Mouse (Mus musculus) myocyte (in vitro differentiated cells): Measurements from ENCODE around the gene Gatad2a. TPM values are rescaled to one million over a fixed set of nuclear protein-coding genes. Genes with fewer than 3 reads are reported as not detected.

Experiments
- H3K27me3 ChIP-seq: one replicate; pipeline ENCODE4 v1.6.1; 2011; ENCODE audit not compliant: control insufficient read depth, insufficient read depth, insufficient read length
- H3K36me3 ChIP-seq: one replicate; pipeline ENCODE4 v1.6.1; 2011; ENCODE audit not compliant: control insufficient read depth, insufficient read depth
- H3K4me2 ChIP-seq: one replicate; pipeline ENCODE4 v1.6.1; 2011; ENCODE audit warnings: low read depth, control low read depth
- H3K4me3 ChIP-seq: one replicate; pipeline ENCODE4 v1.5.1; 2011; ENCODE audit warnings: mild to moderate bottlenecking, control low read depth, moderate library complexity
- H3K79me2 ChIP-seq: one replicate; pipeline ENCODE4 v1.6.1; 2011; ENCODE audit not compliant: control insufficient read depth, insufficient read depth
- H3ac ChIP-seq: one replicate; pipeline ENCODE4 v1.6.1; 2011; ENCODE audit not compliant: control insufficient read depth, insufficient read length
- CEBPB ChIP-seq: IDR thresholded peaks from 2 replicates; pipeline ENCODE4 v1.6.1; 2011; ENCODE audit warnings: mild to moderate bottlenecking, moderate library complexity; ENCODE audit not compliant: poor library complexity, insufficient read depth, severe bottlenecking
- E2F4 ChIP-seq: IDR thresholded peaks from one replicate; pipeline ENCODE4 v1.6.1; 2011; ENCODE audit warnings: mild to moderate bottlenecking, control low read depth, moderate library complexity; ENCODE audit not compliant: insufficient read depth
- MAX ChIP-seq: IDR thresholded peaks from one replicate; pipeline ENCODE4 v1.6.1; 2011; ENCODE audit warnings: low read depth, mild to moderate bottlenecking, control low read depth
- MYOD1 ChIP-seq, 3 experiments: IDR thresholded peaks; one replicate each; pipeline ENCODE4 v1.6.1; 2011; ENCODE audit warnings: control low read depth in 2 of 3, low read depth in 2 of 3, mild to moderate bottlenecking in 2 of 3, moderate library complexity in 1 of 3; ENCODE audit not compliant: insufficient read length in 2 of 3, control insufficient read depth in 1 of 3
- MYOG ChIP-seq, 3 experiments: IDR thresholded peaks; one replicate each; pipeline ENCODE4 v1.6.1; 2011; ENCODE audit warnings: control low read depth in 2 of 3, low read depth in 2 of 3, mild to moderate bottlenecking in 2 of 3; ENCODE audit not compliant: insufficient read length in 2 of 3, control insufficient read depth in 1 of 3, insufficient read depth in 1 of 3
- POLR2A ChIP-seq: IDR thresholded peaks from one replicate; pipeline ENCODE4 v1.6.1; 2011; ENCODE audit warnings: low read depth, mild to moderate bottlenecking, control low read depth, moderate library complexity; ENCODE audit not compliant: insufficient read length
- POLR2AphosphoS2 ChIP-seq: IDR thresholded peaks from one replicate; pipeline ENCODE4 v1.6.1; 2011; ENCODE audit warnings: low read depth, control low read depth; ENCODE audit not compliant: insufficient read length
- REST ChIP-seq: IDR thresholded peaks from one replicate; pipeline ENCODE4 v1.6.1; 2011; ENCODE audit warnings: mild to moderate bottlenecking, control low read depth, moderate library complexity; ENCODE audit not compliant: insufficient read depth, insufficient read length
- SRF ChIP-seq: IDR thresholded peaks from one replicate; pipeline ENCODE4 v1.6.1; 2011; ENCODE audit warnings: low read depth; ENCODE audit not compliant: control insufficient read depth, insufficient read length
- TCF12 ChIP-seq: IDR thresholded peaks from one replicate; pipeline ENCODE4 v1.6.1; 2011; ENCODE audit warnings: mild to moderate bottlenecking, control low read depth; ENCODE audit not compliant: poor library complexity, insufficient read depth, severe bottlenecking
- TCF3 ChIP-seq: IDR thresholded peaks from one replicate; pipeline ENCODE4 v1.6.1; 2011; ENCODE audit warnings: low read depth, control low read depth; ENCODE audit not compliant: insufficient read length
- USF1 ChIP-seq: IDR thresholded peaks from one replicate; pipeline ENCODE4 v1.6.1; 2011; ENCODE audit warnings: low read depth, mild to moderate bottlenecking, control low read depth, moderate library complexity
- polyA plus RNA-seq: library from polyadenylated mRNA; unstranded; fragments of >200 nt; fragmentation: generic; extraction: Trizol; gene quantifications from one replicate; pipeline ENCODE4 v1.2.1, GENCODE M21; 2012; ENCODE audit warnings: missing spikeins

Gene Gatad2a
- polyA plus RNA-seq, 1 experiment = 46.7 TPM

- H3K4me3 ChIP-seq = no peak overlapping the region
- H3K79me2 ChIP-seq = peaks cover 92% of the 10 kb centered on the region
- H3K27me3 ChIP-seq = no peaks in the 10 kb centered on the region
- no peaks in the 10 kb centered on the region for H3K36me3 ChIP-seq
- H3ac ChIP-seq = no peak overlapping the region
- no peak overlapping the region for H3K4me2 ChIP-seq
- TF ChIP-seq POLR2AphosphoS2 = no peak
- no peak for TF ChIP-seq MYOD1 (IDR thresholded peaks at IDR 0.05; ENCODE audit: control insufficient read depth in 1 of 3, insufficient read length in 2 of 3, low read depth in 2 of 3)
- no peak for TF ChIP-seq CEBPB
- TF ChIP-seq MAX = no peak
- TF ChIP-seq SRF = no peak
- TF ChIP-seq MYOG (IDR thresholded peaks at IDR 0.05; ENCODE audit: control insufficient read depth in 1 of 3, insufficient read depth in 1 of 3, insufficient read length in 2 of 3, low read depth in 2 of 3) = no peak
- TF ChIP-seq USF1 = no peak
- TF ChIP-seq E2F4 = no peak
These were observed 41.8 kb upstream of the Gatad2a start for GRCm38 (mm10) chr8:70037994-70038393.

- Histone ChIP-seq H3ac (no peak overlapping the region), H3K4me2 (no peak overlapping the region), H3K79me2 (peaks cover 22% of the 10 kb centered on the region), H3K36me3 (peaks cover 25% of the 10 kb centered on the region), H3K27me3 (no peaks in the 10 kb centered on the region), H3K4me3 (no peak overlapping the region)
- no peak for TF ChIP-seq MAX
- TF ChIP-seq POLR2A = no peak
- TF ChIP-seq E2F4 = no peak
- TF ChIP-seq MYOD1 (IDR thresholded peaks at IDR 0.05; ENCODE audit: control insufficient read depth in 1 of 3, insufficient read length in 2 of 3, low read depth in 2 of 3) = no peak
- TF ChIP-seq TCF3 = no peak
- no peak for TF ChIP-seq SRF
- no peak for TF ChIP-seq CEBPB
- no peak for TF ChIP-seq POLR2AphosphoS2
- no peak for TF ChIP-seq MYOG (IDR thresholded peaks at IDR 0.05; ENCODE audit: control insufficient read depth in 1 of 3, insufficient read depth in 1 of 3, insufficient read length in 2 of 3, low read depth in 2 of 3)
- no peak for TF ChIP-seq TCF12
- TF ChIP-seq REST = no peak
- no peak for TF ChIP-seq USF1
These were observed 34.1 kb upstream of the Gatad2a start for GRCm38 (mm10) chr8:70030255-70030654.

- Histone ChIP-seq H3K36me3 (peaks cover 40% of the 10 kb centered on the region), H3K27me3 (no peaks in the 10 kb centered on the region), H3K4me3 (no peak overlapping the region), H3K79me2 (no peaks in the 10 kb centered on the region), H3K4me2 (no peak overlapping the region), H3ac (no peak overlapping the region)
- TF ChIP-seq MYOG (IDR thresholded peaks at IDR 0.05; ENCODE audit: control insufficient read depth in 1 of 3, insufficient read depth in 1 of 3, insufficient read length in 2 of 3, low read depth in 2 of 3) (no peak), REST (no peak), SRF (no peak), CEBPB (no peak), MYOD1 (IDR thresholded peaks at IDR 0.05; ENCODE audit: control insufficient read depth in 1 of 3, insufficient read length in 2 of 3, low read depth in 2 of 3) (no peak), TCF12 (no peak), POLR2A (no peak), E2F4 (no peak), POLR2AphosphoS2 (no peak), MAX (no peak), TCF3 (no peak), USF1 (no peak)
These were observed 30.0 kb upstream of the Gatad2a start for GRCm38 (mm10) chr8:70026151-70026550.

GRCm38 (mm10) chr8:70023596-70023995 is 27.4 kb upstream of the Gatad2a start:
- Histone ChIP-seq H3ac (no peak overlapping the region), H3K79me2 (no peaks in the 10 kb centered on the region), H3K4me2 (no peak overlapping the region), H3K4me3 (no peak overlapping the region), H3K36me3 (peaks cover 38% of the 10 kb centered on the region), H3K27me3 (no peaks in the 10 kb centered on the region)
- no peak for TF ChIP-seq POLR2AphosphoS2
- no peak for TF ChIP-seq TCF3
- no peak for TF ChIP-seq CEBPB
- no peak for TF ChIP-seq USF1
- no peak for TF ChIP-seq SRF
- TF ChIP-seq MYOD1 (IDR thresholded peaks at IDR 0.05; ENCODE audit: control insufficient read depth in 1 of 3, insufficient read length in 2 of 3, low read depth in 2 of 3) = no peak
- no peak for TF ChIP-seq TCF12
- no peak for TF ChIP-seq REST
- no peak for TF ChIP-seq POLR2A
- TF ChIP-seq MAX = no peak
- TF ChIP-seq E2F4 = no peak
- no peak for TF ChIP-seq MYOG (IDR thresholded peaks at IDR 0.05; ENCODE audit: control insufficient read depth in 1 of 3, insufficient read depth in 1 of 3, insufficient read length in 2 of 3, low read depth in 2 of 3)

GRCm38 (mm10) chr8:70015017-70015416 is 18.8 kb upstream of the Gatad2a start:
- Histone ChIP-seq H3K4me2 (no peak overlapping the region), H3K4me3 (no peak overlapping the region), H3K36me3 (peaks cover 5% of the 10 kb centered on the region), H3K79me2 (no peaks in the 10 kb centered on the region), H3ac (no peak overlapping the region), H3K27me3 (no peaks in the 10 kb centered on the region)
- TF ChIP-seq POLR2AphosphoS2 = peak; percentile 37
- no peak for TF ChIP-seq TCF3
